Mouse (Mus musculus) adrenal gland, adult 8-10 months (tissue): ENCODE measurements around the gene Fmnl1. TPM values are rescaled to one million over a fixed set of nuclear protein-coding genes. Genes with fewer than 3 reads are reported as not detected.

Source experiments
- DNase-seq: peaks from one replicate; pipeline ENCODE4 v3.0.0; 2022
- total RNA-seq, 4 experiments: library from RNA; stranded (reverse); gene quantifications; 2 replicates each; pipeline ENCODE4 v1.2.4; 2022

Gene Fmnl1
- total RNA-seq, 4 experiments from 2014 or later = 29.3 to 40.6 (median 30.6) TPM

DNA sequence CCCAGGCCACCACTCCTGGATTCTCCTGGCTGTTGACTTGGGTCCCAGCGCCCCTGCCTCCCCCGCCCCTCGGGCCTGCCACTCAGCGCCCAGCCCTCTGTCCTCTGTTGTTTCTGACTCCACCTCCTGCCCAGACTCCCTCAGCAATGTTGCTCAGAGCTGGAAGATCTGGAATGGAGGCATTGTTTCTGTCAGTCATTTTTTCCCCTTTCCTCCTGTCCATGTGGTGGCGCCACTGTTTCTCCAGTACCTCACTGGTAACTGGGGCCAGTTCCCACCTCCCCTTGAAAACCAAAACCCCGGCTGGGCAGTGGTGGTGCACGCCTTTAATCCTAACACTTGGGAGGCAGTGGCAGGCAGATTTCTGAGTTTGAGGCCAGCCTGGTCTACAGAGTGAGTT lies 9.5 kb upstream of the Fmnl1 start:
- no peak for DNase-seq

DNA sequence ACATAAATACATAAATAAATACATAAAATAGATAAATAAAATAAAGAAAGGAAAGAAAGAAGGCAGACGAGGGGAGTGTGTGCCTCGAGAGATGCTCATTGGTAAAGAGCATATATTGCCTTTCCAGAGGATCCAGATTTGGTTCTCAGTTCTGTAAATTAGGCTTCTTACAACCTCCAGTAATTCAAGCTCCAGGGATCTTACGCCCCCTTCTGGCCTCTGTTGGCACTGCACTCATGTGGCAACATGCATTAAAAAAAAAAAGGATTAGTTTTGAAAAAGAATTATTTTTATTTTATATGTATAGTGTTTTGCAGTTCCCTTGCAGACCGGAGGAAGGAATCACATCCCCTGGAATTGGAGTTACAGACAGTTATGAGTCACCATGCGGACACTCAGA lies 8.8 kb upstream of the Fmnl1 start:
- DNase-seq = no peak

DNA sequence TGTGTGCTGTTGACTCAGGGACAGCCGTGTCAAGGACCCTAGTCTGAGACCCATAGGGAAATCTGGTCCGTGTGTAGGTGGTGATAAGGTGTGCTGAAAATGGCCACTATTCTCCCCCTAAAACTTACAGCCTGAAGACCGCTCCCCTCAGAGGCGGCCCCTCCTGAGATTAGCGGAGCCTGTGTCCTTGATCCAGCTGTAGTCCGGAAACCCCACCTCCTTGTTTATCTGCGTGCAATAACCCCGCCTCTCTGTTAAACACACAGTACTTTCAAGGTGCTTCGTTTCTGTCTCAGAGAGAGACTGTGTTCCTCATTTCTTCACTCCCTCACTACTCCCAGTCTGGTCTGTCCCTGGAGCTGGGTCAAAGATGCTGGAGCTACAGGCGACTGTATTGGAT lies 6.5 kb upstream of the Fmnl1 start:
- no peak for DNase-seq

DNA sequence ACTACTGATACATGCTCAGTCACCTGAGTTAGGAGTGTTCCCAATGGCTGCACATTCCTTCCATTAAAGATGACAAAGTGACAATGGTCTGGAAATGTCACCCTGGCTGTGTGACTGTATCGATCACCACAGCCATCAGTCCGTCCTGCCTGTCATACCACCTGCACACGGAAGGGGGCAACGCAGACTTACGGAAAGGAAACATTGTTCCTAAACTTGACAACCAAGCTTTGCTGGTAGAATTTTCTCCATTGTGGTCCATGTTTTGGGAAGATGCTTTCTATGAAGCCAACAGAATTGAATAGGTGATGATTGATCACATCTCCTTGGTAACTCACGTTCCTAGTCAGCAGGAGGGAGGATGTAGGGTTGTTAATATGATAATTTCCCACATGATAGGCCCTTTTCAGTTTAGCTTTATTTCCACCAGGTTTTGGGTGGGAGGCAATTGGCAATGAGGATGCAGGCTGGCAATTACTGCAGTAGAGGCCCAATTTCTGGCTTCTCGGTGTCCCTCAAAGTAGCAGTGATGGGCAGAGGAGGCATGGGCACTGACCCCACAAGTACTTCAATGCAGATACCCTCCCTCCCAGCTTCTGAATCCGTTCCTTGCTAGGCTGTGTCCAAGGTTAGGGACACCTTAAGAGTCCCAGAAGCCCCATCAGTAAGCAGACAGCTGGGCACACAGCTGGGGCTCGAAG lies 2.1 kb upstream of the Fmnl1 start:
- no peak for DNase-seq

DNA sequence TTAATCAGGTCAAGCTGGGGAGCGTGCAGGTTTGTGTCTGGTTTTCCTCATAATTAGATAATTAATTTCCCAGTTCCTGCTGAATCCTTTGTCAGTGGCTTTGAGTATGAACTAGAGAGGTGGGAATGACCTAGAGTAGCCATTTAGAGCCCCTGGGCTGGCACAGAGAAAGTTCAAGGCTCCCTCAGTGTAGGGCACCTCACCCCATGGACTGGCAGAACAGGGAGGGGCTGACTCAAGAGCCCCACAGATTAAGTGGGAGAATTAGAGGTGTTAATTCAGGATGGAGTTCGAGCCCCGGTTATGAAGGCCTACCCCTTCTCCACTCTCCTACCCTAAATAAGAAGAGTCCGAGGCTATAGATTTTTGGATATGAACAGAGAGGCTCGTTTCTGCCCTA lies 1.2 kb upstream of the Fmnl1 start:
- no peak for DNase-seq

DNA sequence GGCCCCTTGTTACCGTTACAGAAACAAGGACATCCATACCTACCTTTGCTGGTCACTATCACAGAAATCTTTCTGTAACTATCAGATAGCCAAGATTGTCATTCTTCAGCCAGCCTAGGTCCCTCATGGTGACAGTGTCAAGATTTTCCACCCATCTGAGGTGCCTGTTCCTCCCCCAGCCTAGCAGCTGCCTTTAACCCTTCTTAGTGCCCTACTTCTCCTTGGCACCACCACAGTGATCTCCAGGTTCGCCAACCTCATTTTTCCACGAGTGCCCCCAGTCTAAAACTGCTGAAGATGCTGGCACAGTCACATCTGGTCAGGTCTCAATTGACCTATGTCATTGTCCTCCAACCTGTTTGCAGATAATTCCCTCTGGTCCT lies 805 bp upstream of the Fmnl1 start:
- no peak for DNase-seq

DNA sequence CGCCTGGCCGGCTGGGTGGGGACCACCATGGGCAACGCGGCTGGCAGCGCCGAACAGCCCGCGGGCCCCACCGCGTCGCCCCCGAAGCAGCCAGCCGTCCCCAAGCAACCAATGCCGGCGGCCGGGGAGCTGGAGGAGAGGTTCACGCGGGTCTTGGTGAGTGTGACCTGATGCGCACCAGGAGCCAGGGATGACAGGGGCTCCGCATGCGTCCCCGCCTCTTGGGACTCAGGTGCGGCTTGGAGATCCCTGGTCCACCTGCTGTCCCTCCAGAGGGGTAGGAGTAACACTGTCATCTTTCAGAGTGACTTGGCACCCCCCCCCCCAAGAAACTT lies 346 bp downstream of the Fmnl1 start:
- no peak for DNase-seq

DNA sequence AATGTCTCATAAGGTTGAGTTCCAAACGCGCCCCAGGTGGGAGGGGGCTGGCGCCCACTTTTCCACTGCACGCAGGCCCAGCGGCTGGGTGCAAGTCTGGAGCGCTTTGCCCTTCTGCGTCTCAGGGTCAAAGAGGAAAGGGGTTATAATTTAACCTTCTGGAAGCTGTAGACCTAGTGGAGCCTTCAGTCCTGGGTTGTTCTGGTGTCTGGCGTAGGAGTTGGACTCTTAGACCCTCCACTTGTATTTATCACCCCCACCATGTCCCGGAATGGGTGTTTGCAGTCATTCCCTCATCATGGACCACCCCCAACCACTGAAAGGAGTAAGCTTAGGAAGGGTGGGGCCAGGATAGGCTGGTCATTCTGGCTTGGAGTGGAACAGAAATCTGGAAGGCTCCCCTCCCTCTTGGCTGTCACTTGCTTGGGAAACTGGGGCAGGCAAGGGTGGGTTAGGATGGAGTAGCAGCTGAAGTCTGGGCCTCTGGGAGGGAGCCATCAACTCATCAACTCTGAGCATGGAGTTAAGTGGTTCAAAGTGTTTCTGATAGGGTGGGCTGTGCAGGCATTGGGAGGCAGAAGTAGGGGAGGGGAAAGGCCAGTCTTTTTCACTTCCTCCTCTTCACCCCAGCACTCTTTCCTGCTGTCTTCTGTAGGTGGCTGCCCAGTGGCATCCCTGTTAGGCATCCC lies 940 bp downstream of the Fmnl1 start:
- no peak for DNase-seq

DNA sequence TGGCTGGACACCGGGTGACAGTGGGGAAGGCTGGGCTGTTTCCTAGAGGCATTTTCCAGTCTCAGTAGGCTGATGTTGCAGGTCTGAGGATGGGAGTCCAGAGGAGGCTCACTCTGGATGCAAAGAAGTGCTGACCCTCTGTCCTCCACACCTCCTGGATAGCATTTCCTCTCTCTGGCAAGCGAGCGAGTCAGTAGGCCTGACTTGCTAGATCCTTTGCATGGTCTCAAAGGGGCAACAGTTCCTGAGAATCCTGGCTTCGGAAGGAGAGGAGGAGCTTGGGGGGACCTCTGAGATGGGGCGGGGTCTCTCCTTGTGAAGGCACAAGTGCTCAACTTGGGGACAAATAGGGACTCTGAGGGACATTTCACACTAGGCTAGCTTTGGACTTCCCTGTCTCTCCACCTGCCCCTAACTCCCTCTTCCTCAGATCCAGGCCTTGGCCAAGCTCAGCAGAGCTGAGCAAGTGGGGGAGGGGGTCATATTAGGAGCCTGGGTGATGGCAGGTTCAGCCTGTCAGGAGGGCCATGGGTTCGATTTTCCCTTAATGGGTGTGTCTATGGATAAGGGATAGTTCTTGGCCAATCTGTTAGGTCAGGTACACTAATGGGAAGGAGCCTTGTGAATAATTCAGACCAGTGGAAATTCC lies 1.6 kb downstream of the Fmnl1 start:
- no peak for DNase-seq

DNA sequence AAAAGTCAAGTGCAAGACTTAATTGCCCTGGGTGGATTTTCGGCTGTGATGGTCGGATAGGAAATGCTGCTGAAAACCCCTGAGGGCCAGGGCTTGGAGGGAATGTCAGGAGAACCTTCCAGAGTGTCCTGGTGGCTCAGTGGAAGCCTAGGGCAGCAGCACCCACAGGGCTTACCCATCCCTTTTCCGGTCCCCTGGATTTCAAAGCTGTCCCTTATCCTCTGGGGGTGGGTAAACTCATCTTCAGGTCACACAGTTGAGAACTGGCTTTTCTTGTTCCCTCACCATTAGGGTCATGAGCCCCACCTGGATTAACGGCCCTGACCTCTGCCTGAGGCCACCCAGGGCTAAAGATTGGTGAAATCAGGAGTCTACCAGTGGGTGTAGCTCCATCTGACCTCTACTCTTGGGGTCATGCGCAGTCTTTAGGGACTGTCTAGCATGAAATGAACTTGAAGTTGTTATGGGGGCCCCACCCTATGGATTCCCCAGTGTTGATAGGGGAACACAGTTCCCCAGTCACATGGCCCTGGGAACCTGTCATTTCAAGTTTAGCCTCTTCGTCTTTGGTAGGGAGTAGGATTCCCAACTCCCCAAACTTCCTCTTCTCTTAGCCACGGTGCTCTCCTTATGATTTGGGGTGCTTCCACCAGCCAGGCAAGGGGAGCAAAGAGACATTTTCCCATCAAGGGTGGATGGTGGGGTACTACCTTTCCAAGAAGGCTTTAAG lies 2.3 kb downstream of the Fmnl1 start:
- no peak for DNase-seq

DNA sequence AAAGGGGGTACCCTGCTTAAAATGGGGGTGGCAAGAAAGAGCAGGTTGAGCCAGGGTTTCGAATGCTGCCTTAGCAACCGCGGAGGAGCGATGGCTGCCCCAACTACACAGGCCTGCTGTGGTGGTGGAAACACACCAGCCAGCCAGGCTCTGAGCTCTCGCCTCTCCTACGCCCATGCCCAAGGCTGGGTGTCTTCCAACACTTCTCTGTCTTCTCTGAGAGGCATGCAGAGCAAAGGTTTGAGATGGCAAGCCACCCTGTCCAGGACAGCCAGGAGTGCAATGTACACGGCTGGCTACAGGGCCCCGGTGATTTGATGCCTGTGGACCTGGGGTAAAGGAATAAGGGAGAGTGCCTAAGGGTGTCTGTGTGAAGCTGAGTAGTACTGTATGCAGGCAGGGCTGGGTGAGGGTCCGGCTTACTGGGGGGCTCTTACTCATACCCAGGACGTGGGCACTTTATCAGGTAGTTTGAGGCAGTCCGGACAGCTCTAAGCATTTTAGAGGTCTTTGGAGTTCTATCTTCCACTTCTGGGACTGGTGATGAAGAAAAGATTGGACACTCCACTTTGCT lies 3.0 kb downstream of the Fmnl1 start:
- DNase-seq = no peak

DNA sequence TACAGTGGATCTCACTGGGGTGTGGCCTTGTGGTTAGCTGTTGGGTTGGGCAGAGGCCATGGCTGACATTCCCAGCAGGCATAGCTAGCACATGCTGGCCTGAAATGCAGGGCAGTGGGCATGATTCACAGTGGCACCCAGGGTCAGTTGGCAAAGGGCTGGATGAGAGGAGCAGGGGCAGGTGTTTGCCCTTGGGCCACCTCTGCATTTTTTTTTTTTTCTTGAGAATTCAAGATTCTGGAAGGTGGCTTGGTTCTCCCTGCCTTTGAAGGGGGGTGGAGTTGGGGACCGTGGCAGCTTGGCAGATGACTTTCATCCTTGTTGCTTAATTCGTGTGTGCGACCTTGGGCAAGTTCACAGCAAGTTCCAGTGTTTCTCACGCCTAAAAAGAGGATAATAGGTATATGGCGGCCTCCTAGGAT lies 3.5 kb downstream of the Fmnl1 start:
- DNase-seq = peak; percentile 77

DNA sequence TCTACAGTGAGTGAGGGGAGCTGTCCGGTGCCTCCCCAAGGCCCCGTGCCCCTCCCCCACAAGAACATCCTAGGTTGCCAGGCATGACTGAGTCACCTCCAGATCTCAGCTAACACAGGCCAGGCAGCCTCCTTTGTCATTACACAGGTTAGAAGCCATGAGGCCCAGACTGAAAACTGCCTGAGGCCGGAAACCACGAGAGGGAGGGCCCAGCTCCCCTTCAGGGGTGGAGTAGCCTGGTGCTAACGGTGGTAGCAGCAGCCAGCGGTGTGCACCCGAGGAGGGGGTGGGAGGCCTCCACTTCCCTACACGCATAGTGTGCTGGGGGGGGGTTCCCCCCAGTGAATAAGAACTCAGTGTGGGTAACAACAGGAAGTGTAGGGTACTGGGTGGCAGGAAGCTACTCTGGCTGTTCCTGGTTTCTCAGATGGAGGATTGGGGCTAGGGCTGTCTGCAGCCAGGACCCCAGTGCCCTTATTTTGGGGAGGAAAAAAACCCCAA lies 4.0 kb downstream of the Fmnl1 start:
- peak; percentile 73 for DNase-seq

DNA sequence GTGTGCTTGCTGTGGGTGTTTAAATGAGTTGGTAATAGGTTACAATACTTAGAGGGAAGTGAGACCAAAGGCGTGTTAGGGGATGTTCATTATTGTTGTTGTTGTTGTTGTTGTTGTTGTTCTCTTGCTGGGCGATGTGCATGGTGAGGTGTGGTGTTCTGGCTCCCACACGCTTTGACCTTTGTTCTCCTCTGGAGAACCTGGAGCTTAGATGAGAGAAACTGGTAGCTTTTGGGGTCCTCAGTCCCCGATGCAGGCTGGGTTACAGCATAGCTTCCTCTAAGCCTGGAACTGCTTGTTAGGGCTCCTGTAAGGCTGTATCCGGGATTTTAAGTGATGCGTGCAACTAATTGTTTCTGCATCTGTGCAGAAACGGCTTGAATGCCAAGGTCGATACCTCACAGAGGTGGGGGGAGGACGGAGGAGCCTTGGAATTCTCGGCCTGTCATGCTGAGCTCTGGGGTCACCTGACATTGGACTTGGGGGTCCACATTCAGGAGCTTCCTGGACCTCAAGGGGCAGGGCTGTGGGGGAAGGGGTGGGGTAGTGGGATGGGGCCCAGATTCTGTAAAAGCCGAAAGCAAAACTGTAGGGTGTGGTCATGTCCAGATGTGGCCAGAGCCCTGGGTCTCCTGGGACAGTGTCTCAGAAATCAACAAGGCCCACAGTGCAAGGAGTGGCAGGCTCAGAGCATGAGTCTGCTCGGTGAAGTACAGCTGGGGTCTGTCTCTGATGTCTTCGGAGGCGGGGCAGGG lies 5.0 kb downstream of the Fmnl1 start:
- no peak for DNase-seq

DNA sequence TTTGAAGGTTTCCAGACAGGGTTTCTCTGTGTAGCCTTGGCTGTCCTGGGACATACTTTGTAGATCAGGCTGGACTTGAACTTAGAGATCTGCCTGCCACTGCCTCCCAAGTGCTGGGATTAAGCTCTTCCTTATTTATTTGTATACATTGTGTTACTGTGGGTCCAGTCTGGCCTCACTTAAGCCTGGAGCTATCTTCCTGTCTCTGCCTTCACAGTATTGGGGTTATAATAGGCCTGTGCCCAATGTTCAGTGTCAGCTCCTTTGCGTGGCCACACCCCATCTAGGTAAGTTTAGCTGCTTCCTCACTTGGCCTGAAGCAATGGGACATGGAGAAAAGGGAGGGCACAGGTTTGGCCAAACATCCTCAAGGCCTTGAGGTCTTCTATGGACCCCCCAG lies 5.6 kb downstream of the Fmnl1 start:
- no peak for DNase-seq

DNA sequence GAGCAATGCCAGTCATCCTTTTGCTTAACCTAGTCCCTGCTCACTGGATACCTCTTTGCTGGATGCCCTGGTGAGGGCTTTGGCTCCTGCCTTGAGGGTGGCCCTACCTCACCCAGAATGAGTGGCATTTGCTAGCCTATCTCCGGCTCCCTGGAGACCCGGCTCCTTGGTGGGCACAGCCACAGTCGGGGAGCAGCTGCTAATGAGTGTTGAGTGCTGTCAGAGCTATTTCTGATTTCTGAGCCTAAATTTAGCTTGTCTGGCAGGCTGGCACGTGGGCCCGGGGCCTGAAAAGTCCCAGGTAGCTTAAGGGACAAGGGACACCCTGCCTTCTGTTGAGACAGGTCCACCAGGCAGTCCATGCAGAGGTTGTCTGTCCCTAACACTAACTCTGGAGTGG lies 6.3 kb downstream of the Fmnl1 start:
- no peak for DNase-seq

DNA sequence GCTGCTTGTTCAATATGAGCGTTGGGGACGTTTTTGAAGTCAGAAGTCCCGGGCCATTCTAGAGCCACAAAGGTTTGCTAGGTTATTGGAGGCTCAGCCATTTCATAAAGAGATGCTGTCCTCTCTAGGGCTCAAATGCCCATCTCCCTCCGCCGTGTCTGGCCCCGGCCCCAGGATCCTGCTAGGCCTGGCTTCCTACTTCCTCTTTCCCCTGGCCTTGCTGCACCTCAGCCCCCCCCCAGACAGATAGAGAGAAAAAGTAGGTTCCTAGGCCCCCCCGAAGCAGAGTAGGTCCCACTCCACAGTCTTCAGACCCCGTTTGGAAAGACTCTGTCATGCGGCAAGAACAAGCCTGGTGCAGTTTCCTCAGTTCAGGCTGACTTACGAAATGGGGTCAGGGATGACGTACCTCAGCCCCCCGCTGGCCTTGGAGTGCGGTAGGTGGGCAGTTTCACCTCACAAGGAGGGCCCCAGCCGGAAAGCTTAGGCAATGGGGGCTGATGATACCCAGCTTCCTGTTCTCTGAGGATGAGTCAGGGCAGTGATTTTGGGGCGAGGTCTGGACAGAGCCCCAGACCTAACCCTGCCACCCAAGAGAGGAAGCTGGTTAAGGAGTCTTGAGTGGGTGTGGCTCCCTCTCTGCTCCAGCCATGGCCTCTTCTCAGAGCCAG lies 7.0 kb downstream of the Fmnl1 start:
- DNase-seq = no peak

DNA sequence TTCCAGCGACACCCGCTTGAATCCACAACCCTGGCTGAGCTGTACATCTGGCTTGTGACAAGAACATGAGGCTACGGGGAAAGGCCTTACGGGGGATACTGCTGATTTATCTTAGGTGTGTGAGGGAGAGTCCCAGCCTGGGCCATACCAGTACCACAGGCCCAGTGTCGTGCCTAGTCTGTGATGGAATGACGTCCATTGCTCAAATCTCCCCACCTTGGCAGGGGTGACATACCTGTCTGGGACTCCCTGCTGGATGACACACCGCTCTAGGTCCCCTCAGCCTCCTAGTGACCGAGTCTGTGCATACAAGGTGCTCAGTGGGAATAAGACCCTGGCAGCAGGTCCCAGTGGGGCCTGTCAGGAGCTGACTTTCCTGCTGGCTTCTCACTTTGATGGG lies 7.8 kb downstream of the Fmnl1 start:
- DNase-seq = no peak

DNA sequence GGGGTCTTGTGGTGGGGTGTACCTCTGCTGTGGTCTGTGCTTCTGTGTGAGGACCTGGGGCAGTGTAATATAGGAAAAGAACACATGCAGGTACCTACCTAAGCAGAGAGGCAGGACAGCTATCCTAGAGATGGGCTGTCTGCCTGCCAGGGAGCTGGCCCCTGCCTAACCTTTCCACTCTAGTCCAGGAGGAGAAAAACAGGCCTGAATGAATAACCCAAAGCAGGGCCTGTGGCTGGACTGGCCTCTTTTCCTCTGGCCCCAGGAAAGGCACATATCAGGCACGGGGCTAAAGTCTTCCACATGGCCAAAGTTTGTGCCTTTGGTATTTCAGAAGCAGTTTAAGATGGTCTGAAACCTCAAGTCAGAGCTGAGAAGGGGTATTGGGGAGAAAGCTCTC lies 9.5 kb downstream of the Fmnl1 start:
- no peak for DNase-seq

DNA sequence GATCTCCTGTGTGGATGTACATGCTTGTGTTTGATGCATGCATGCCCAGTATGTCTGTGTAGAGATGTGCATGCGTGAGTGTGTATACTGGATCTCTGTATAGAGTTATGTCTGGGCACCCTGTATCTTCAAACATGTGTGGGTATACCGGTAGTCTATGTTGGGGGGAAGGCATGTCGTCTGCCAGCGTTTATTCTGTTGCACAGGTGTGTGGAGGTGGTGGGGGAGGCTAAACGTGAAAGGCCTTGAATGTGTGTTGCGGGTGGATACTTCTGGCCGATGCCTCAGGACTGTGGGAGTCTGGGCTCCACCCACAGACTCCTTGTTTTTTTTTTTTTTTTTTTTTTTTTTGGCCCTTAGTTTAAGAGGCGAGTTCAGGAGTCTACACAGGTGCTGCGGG lies 10.4 kb downstream of the Fmnl1 start:
- no peak for DNase-seq

DNA sequence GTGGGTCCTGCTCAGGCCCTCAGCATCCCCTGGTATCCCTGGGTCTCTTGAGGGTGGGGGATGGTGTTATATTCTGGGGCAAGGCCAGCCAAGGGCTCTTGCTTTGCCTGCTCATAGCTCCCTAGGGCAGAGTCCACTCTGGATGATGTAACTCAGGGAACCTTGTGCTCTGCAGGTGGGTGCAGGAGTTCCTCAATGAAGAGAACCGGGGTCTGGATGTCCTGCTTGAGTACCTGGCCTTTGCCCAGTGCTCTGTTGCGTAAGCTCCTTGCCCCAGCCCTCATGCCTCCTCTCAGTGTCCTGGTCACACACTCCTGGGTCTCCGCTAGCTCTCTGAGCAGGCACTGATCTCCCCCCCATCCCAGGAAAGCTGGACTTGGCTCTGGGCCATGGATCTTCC lies 11.0 kb downstream of the Fmnl1 start:
- no peak for DNase-seq

DNA sequence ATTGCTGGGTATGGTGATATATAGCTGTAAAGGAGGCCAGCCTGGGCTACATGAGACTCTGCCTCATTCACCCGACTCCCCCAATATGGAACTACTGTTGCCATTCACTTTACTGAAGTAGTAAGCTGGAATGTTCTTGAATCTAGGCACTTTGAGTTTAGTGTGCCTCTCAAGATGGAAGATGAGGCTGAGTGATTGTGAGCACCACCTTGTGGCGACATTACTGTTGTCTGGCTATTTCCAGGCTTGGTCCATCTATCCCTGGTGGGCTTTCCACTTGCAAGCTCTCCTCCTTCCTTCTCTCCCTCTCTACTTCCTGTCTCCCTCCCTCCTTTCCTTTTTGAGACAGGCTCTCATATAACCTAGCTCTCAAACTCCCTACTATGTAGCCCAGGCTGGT lies 14.0 kb downstream of the Fmnl1 start:
- no peak for DNase-seq
